Mouse (Mus musculus) thymus, adult 2 months (tissue): Measurements from ENCODE around the gene Defb23. TPM values are rescaled to one million over a fixed set of nuclear protein-coding genes. Genes with fewer than 3 reads are reported as not detected.

Experiments
- DNase-seq: peaks from one replicate; pipeline ENCODE4 v3.0.0; 2021
- H3K27ac ChIP-seq: fragments of 200-500 bp; 2 replicates; pipeline ENCODE4 v1.5.1; 2012; ENCODE audit warnings: low read length, control low read depth; ENCODE audit not compliant: control insufficient read depth, insufficient read depth
- H3K27me3 ChIP-seq: fragments of 200-500 bp; 2 replicates; pipeline ENCODE4 v1.6.1; 2012; ENCODE audit warnings: mild to moderate bottlenecking, low read length, moderate library complexity, mixed read lengths; ENCODE audit not compliant: control insufficient read depth, insufficient read depth
- H3K36me3 ChIP-seq: fragments of 200-500 bp; 2 replicates; pipeline ENCODE4 v1.6.1; 2012; ENCODE audit warnings: mild to moderate bottlenecking, low read length, moderate library complexity; ENCODE audit not compliant: control insufficient read depth, insufficient read depth
- H3K4me1 ChIP-seq: fragments of 200-500 bp; replicated peaks from 2 replicates; pipeline ENCODE4 v1.6.1; 2012; ENCODE audit warnings: low read length; ENCODE audit not compliant: control insufficient read depth, insufficient read depth
- H3K4me3 ChIP-seq: fragments of 200-500 bp; 2 replicates; pipeline ENCODE4 v1.5.1; 2012; ENCODE audit warnings: mild to moderate bottlenecking, low read length, control low read depth, moderate library complexity; ENCODE audit not compliant: control insufficient read depth, insufficient read depth
- CTCF ChIP-seq: fragments of 200-500 bp; IDR thresholded peaks from 2 replicates; pipeline ENCODE4 v1.5.1; 2012; ENCODE audit warnings: mild to moderate bottlenecking, control low read depth, low read length, moderate library complexity, borderline replicate concordance; ENCODE audit not compliant: control insufficient read depth, poor library complexity, insufficient read depth; ENCODE audit errors: extremely low read depth
- POLR2A ChIP-seq: fragments of 200-500 bp; IDR thresholded peaks from 2 replicates; pipeline ENCODE4 v1.6.1; 2012; ENCODE audit warnings: mild to moderate bottlenecking, low read length, control low read depth, moderate library complexity; ENCODE audit not compliant: control insufficient read depth, poor library complexity, insufficient read depth; ENCODE audit errors: extremely low read depth
- WGBS: fragments of 180-500 bp; shearing (Covaris S2); methylation state at CpG from one replicate; pipeline ENCODE4 v1.1.7; 2018; 5-methylcytosine and 5-hydroxymethylcytosine counted together
- polyA plus RNA-seq: library from polyadenylated mRNA; depleted of rRNA; stranded (reverse); fragments of >200 nt; gene quantifications from 2 replicates; pipeline ENCODE4 v1.2.3, GENCODE M21; 2012; rRNA removed

Gene Defb23
- polyA plus RNA-seq, result not detected in 2 replicates

- DNase-seq, result no peak
- no peaks in the 10 kb centered on the region for H3K36me3 ChIP-seq
- no peak within 1 kb of the TSS for H3K27ac ChIP-seq
- no peak within 1 kb of the TSS for H3K4me3 ChIP-seq
- no peak for TF ChIP-seq POLR2A
- no peak for TF ChIP-seq CTCF
- 91% methylated on average over 3 of the region's 3 CpGs for WGBS
- no peaks in the 10 kb centered on the region; the same call in 1 of the 2 replicates for H3K27me3 ChIP-seq
- no peaks in the 10 kb centered on the region for H3K4me1 ChIP-seq
Measured at GRCm38 (mm10) chr2:152464570-152465150, at the start of gene Defb23. TSS of gene Defb23 (minus strand) at chr2:152464620.

GRCm38 (mm10) chr2:152511592-152511991 is 47.2 kb upstream of the Defb23 start, which contains the start of gene Defb26:
TSS of gene Defb26 (minus strand) at chr2:152511692.
- TF ChIP-seq CTCF (no peak), POLR2A (no peak)
- Histone ChIP-seq H3K4me1 (no peaks in the 10 kb centered on the region), H3K27ac (no peak within 1 kb of the TSS), H3K27me3 (no peaks in the 10 kb centered on the region), H3K4me3 (no peak within 1 kb of the TSS), H3K36me3 (no peaks in the 10 kb centered on the region)
- no peak for DNase-seq
- 94% methylated on average over 1 of the region's 1 CpGs for WGBS

GRCm38 (mm10) chr2:152503950-152504349 is 39.5 kb upstream of the Defb23 start:
- Histone ChIP-seq H3K4me3 (no peak overlapping the region), H3K27ac (no peak overlapping the region), H3K36me3 (no peaks in the 10 kb centered on the region), H3K27me3 (no peaks in the 10 kb centered on the region), H3K4me1 (no peaks in the 10 kb centered on the region)
- DNase-seq, result no peak
- TF ChIP-seq POLR2A (no peak), CTCF (no peak)
- WGBS, result 49% methylated on average over 2 of the region's 2 CpGs

GRCm38 (mm10) chr2:152500863-152501229 is 36.4 kb upstream of the Defb23 start:
- no peak for DNase-seq
- no peak overlapping the region for H3K4me3 ChIP-seq
- H3K36me3 ChIP-seq, result no peaks in the 10 kb centered on the region
- TF ChIP-seq POLR2A (no peak), CTCF (no peak)
- H3K27me3 ChIP-seq, result no peaks in the 10 kb centered on the region
- no peaks in the 10 kb centered on the region for H3K4me1 ChIP-seq
- H3K27ac ChIP-seq, result no peak overlapping the region
- 89% methylated on average over 6 of the region's 6 CpGs for WGBS

GRCm38 (mm10) chr2:152500204-152500862 is 35.9 kb upstream of the Defb23 start:
- 81% methylated on average over 7 of the region's 7 CpGs for WGBS
- Histone ChIP-seq H3K27ac (no peak overlapping the region), H3K4me3 (no peak overlapping the region), H3K4me1 (no peaks in the 10 kb centered on the region), H3K27me3 (no peaks in the 10 kb centered on the region), H3K36me3 (no peaks in the 10 kb centered on the region)
- DNase-seq, result no peak
- TF ChIP-seq POLR2A (no peak), CTCF (no peak)

- 94% methylated on average over 6 of the region's 6 CpGs for WGBS
- Histone ChIP-seq H3K27ac (no peak overlapping the region), H3K4me1 (no peaks in the 10 kb centered on the region), H3K36me3 (no peaks in the 10 kb centered on the region), H3K4me3 (no peak overlapping the region), H3K27me3 (no peaks in the 10 kb centered on the region)
- no peak for DNase-seq
- TF ChIP-seq CTCF, result no peak
- no peak for TF ChIP-seq POLR2A
Measured at GRCm38 (mm10) chr2:152498020-152498419, 33.6 kb upstream of the Defb23 start.

- no peak for DNase-seq
- TF ChIP-seq CTCF, result no peak
- no peak for TF ChIP-seq POLR2A
- WGBS, result 89% methylated on average over 6 of the region's 6 CpGs
- Histone ChIP-seq H3K36me3 (no peaks in the 10 kb centered on the region), H3K4me1 (no peaks in the 10 kb centered on the region), H3K4me3 (no peak overlapping the region), H3K27me3 (no peaks in the 10 kb centered on the region), H3K27ac (no peak overlapping the region)
Measured at GRCm38 (mm10) chr2:152493151-152493550, 28.7 kb upstream of the Defb23 start.
